Mouse (Mus musculus) gastrocnemius, adult 2 months (tissue): ENCODE measurements at regions not wholly inside any gene's neighbourhood (a gene's known extent, or its start where the extent isn't known, plus 50 kb on each side); places are given as distances from the start of the nearest gene placed in this dataset.
A peak's percentile ranks its signal among the peaks of the same experiment; 100 is the strongest.
"Not testable (repeated sequence)": the region's sequence is repeated elsewhere in the genome, so short reads cannot be mapped to it uniquely, and the experiment has no call there.

ENCODE experiments used
- DNase-seq: peaks from one replicate; pipeline ENCODE4 v3.0.0; 2022
- H3K27ac ChIP-seq: fragments of 200-600 bp; 2 replicates; pipeline ENCODE4 v1.8.1; 2022; ENCODE audit warnings: mild to moderate bottlenecking
- H3K4me3 ChIP-seq: fragments of 200-600 bp; 2 replicates; pipeline ENCODE4 v1.8.1; 2022; ENCODE audit warnings: mild to moderate bottlenecking, moderate library complexity
- CTCF ChIP-seq: fragments of 200-600 bp; IDR thresholded peaks from 2 replicates; pipeline ENCODE4 v1.8.1; 2022; ENCODE audit warnings: antibody characterized with exemption, mild to moderate bottlenecking, moderate library complexity
- intact Hi-C: fragments of 180-260 bp; cut with DNase I; formaldehyde crosslinking; loops from one replicate; pipeline ENCODE4 v1.15.1; 2025

DNA sequence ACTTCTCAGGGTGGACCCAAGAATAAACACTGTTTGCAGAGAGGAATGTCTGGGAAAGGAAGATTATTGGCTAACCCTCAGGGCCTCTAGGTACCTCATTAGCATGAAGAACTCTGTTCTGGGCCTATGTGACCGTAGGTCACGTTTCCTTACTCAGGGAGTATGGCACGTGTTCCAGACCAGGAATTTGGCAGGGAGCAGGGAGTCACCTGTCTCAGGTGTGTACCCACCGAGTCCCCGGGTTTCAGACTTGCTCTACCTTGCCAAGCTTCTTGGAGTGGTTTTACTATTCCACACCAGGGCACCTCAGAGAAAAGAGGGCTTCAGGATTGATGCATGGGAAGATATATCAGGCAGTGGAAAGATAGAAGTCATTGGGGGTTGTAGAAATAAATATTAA lies 169.6 kb upstream of the Peli2 start:
- no peak for TF ChIP-seq CTCF
- intact Hi-C loops, result no loop called here

DNA sequence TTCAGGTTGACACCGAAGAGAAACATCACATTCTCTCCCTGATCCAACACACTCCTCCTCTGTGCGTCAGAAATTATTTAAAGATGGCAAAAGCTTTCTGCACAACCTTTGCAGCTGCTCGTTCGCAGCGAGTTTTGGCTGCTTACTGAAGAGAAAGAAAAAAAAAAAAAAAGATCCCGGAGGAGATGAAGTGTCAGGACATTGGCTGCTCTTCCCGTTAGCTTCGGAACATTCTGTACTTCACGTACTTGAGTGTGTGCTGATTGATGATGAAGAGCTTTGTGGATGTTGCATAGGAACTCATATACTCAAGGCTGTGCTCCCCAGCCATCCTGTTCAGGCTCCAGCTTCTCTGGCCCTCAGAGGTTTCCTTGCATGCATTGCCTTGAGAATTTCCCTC lies 162.5 kb upstream of the Peli2 start:
- peak; percentile 30 for DNase-seq
- TF ChIP-seq CTCF, result no peak
- peak overlapping the region; percentile 75 for H3K27ac ChIP-seq
- H3K4me3 ChIP-seq, result no peak overlapping the region
- intact Hi-C loops, result no loop called here

More for the DNA sequence above, 169.6 kb upstream of the Peli2 start:
- Histone ChIP-seq H3K27ac (no peak overlapping the region), H3K4me3 (no peak overlapping the region)
- DNase-seq, result no peak

DNA sequence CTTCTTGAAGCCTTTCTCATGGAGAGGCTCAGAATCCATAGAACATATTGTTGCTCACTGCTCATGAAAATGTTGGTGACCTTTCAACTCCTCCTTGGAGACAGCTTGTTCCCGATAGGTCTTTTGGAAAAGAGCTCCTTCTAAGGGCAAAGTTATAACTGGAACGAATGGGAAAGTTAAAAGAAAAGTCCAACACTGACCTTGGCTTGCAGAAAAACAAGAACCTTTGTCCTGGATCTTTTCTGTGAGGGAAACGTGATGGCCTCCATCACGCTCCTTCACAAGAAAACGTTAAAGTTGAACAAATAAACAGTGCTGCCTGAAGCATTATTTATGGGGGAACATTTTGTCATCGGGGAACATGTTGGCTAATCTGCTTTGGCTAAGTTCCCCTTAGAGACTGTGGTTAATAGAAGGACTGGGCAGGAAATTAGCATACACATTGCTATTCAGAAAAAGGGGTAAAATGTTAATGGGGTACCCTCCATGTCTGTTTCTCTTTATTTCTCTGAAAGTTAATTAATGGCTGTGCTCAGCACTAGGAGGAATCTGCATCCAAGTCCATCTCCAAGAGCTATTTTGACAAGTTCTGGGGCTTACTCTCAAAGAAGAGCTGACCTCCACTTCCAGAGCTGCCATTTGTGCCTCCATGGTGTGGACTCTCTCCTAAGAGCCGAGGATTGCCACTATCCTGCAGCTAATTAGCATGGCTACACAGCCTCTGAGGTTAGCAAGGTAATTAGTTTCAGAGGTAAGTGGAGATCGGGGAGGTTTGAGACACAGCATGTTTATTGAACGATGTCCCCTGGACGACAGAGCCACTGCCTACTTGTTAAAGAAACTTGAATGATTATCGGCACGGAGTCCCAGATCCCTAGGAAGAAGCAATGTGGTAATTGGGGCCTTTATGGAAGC lies 161.0 kb upstream of the Peli2 start:
- no peak overlapping the region for H3K4me3 ChIP-seq
- TF ChIP-seq CTCF, result no peak
- peak overlapping the region; percentile 75 for H3K27ac ChIP-seq
- no peak for DNase-seq
- intact Hi-C loops, result no loop called here

DNA sequence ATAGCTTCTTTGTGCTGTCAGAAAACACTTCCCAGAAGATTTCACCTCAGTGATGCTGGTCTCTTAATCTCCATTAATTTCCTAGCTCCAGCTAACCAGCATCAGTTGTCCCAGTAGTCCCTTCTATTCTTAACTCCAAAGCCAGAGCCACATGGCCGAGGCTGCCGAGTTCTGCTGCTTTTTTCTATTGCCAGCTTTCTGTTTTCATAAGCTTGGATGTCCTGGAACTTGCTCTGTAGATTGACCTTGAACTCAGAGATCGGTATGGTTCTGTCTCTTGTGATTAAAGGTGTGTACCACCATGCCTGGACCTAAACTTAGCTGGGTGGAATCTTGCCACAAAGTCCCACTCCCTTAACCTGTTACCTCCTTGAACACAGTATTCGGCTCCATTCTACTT lies 155.8 kb upstream of the Peli2 start:
- H3K27ac ChIP-seq, DNase-seq, intact Hi-C loops, H3K4me3 ChIP-seq: not testable (repeated sequence)

DNA sequence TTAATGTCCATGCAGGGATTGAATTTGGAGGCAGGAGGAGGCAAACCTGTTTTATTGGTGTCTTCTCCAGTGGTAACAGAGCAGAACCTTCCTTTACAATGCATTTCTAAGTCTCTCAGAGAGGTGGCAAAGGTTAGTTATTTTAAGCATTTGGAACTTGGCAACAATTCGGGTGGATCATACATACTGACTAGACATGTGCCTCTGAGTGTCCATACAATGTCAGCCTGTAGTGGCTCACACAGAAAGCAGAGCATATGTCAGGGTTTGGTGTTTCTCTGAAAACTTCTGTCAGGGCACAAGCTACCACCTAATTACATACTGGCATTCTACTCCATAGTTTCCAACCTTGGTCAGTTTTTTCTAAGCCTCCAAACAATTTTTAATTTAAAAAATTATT lies 150.8 kb upstream of the Peli2 start:
- DNase-seq, result no peak
- Histone ChIP-seq H3K4me3 (no peak overlapping the region), H3K27ac (no peak overlapping the region)
- intact Hi-C loops, result no loop called here
- TF ChIP-seq CTCF, result no peak

DNA sequence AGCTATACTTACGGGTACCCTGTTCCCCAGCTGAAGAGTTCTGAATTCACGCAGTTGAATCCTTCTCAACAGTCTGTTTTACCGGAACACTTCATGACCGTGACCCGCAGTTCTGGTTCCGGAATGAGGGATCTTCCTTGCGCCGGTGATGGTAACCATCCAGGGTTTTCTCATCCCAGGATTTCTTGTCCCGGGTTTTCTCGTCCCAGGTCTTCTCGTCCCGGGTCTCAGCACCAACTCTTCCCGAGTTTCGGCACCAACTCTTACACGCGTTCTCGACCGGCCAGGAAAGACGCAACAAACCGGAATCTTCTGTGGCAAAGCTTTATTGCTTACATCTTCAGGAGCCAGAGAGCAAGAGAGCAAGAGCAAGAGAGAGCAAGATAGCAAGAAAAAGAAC lies 147.5 kb upstream of the Peli2 start:
- intact Hi-C loops, H3K27ac ChIP-seq, DNase-seq, H3K4me3 ChIP-seq: not testable (repeated sequence)

DNA sequence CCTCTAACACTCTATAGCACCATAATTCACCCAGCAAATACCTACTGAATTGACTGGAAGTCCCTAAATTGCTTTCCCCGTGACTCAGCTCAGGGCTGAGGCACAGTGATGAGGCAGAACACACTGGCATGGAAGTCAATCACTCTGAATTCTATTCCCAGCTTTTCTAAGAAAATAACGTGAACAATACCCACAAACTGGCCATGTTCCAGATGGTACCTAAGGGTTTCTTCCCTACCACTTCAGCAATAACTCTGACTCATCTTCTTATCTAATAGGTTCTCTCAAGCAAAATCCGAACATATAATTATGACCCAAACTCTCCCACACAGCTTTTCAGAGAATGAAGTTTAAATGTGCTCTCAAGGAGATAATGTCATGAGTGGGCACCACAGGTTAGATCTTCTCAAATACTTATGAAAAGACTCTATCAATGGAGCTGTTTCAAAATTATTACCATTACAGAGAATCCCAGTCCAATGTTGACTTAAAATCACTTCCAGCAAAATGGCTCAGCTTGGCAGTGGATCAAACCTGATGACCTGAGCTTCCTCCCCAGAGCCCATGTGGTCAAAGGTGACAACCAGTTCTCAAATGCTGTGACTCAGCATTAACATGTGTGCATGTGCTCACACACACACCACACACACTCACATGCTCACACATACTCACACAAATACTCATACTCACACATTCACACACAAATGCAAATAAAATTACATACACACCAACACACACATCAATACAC lies 137.5 kb upstream of the Peli2 start:
- DNase-seq, result no peak
- TF ChIP-seq CTCF, result no peak
- H3K4me3 ChIP-seq, result no peak overlapping the region
- intact Hi-C loops, result no loop called here
- no peak overlapping the region for H3K27ac ChIP-seq

DNA sequence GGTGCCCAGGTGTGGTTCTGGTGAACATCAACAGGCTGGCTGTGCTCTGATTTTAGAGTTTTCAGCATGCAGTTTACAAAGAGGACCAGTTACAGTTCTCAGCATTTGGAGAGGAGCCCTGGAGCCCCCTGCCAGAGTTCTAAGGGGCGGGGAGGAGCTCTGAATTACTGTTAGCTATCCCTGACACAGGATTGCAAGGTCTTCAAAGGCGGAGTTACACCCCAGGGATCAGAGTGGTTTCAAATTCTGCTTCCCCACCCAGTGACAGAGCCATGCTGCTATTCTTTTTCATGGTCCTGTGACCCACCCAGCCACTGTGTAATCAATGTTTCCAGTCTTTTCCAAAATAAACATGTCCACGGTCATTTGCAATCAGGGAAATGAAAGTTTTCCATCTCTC lies 134.1 kb upstream of the Peli2 start:
- peak overlapping the region; percentile 63 for H3K27ac ChIP-seq
- intact Hi-C loops, result no loop called here
- 0 out of 2 replicates have a peak overlapping the region, but pooled peaks have one; percentile 11 for H3K4me3 ChIP-seq
- peak; percentile 63 for DNase-seq
- no peak for TF ChIP-seq CTCF

DNA sequence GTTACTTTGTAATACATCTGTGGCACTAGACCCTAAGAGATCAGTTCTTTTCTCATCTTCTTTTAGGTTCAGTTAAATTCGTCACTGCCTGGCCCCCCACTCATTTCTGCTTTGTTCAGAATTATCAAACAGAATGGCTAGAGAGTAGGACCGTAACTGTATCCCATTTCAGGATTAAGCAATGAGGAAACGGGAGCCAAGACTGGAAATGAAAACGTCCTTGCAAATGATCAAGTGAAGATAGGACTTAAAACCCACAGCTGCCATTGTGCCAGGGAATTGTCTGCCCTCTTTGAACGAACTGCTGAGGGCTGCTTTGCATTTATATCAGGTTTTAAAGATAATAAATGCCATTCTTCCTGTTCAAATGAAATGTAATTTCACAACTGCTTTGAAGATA lies 133.7 kb upstream of the Peli2 start:
- 0 out of 2 replicates have a peak overlapping the region, but pooled peaks have one; percentile 11 for H3K4me3 ChIP-seq
- peak overlapping the region; percentile 63 for H3K27ac ChIP-seq
- intact Hi-C loops, result no loop called here
- no peak for TF ChIP-seq CTCF
- peak; percentile 19 for DNase-seq

DNA sequence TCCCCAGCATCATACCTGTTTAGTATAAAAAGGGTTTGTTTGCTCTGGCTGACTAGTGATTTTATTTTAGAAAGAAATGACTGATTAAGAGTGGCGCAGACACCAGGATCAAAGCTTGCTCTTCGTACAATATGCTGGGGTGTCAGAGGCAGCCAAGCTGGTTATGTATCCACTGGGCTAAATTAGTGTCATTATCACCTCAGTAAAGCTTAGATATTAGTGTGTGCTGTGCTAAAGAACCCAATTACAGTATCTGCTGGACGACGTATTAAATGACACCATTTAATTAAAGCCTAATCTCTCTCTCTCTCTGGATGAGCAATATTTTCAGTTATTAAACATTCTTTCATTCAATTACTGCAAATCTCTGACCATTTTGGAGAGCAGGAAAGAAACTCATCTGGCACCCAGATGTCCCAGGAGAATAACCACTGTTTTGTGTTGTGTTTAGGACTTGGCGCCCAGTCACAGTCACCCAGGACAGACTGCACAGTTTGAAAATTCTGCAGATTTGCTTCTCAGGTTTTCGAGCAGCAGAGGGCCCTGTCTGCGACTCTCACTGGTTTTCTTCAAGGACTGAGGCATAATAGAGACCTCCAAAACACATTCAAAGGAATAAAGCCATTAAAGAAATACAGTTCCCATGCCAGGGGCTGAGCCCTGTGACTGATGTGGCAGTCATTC lies 133.1 kb upstream of the Peli2 start:
- no peak overlapping the region for H3K4me3 ChIP-seq
- H3K27ac ChIP-seq, result peak overlapping the region; percentile 63
- intact Hi-C loops, result no loop called here
- DNase-seq, result peak; percentile 50
- TF ChIP-seq CTCF, result peak; percentile 9; the same call in 1 of the 2 replicates

DNA sequence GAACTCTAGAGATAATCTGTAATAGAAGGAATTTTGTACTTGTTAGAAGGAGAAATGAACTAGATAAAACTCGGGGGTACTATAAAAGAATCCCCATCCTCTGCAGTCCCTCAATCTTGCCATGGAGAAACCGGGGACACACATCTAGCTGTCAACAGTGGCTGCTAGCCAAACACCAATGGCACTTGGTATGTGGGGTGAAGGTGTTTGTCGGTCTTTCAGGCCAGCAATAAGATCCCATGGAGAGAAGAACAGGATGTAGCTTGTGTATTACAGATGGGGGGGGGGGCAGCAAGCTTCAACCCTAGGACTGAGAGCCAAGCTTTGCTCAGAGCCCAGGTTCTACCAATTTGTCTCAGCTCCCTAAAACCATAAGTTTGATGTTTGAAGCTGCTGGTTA lies 132.5 kb upstream of the Peli2 start:
- no peak for DNase-seq
- intact Hi-C loops, result no loop called here

DNA sequence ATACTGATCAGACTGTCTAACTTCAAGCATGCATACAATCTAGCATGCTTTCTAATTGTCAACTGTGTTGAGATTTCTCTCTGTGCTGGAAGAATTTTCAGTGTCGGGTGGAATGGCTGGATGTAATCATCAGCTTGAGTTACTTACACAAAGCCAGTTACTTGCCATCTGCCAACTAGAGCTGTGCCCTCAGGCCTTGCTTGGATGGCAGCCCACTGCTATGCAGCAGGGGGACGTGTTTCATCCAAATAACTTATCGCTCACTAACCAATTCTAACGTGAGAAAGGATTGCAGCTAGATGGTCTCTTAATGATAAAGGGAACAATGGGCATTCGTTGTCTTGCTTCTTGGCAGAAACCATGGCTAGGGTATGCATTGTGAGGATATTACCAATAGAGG lies 131.3 kb upstream of the Peli2 start:
- H3K4me3 ChIP-seq, result no peak overlapping the region

More for the DNA sequence above, 132.5 kb upstream of the Peli2 start:
- TF ChIP-seq CTCF, result no peak
- Histone ChIP-seq H3K4me3 (no peak overlapping the region), H3K27ac (peak overlapping the region; percentile 63; the same call in 1 of the 2 replicates)

DNA sequence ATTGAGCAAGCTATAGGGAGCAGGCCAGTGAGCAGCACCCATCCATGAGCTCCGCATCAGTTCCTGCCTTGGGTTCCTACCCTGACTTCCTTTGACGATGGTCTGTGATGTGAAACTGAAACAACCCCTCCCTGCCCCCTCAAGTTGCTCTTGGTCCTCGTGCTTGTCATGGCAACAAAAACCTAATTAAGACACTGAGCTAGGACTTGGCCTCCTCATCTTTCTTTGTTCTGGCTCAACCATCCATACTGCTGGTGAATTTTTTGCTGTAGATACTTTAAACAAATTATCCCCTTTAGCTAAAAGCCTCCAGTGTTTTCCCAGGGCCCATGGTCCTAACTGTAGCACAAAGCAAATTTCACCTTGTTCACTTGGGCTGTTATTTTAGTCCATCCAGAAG lies 129.9 kb upstream of the Peli2 start:
- Histone ChIP-seq H3K27ac (no peak overlapping the region), H3K4me3 (no peak overlapping the region)
- DNase-seq, result no peak
- intact Hi-C loops, result no loop called here
- no peak for TF ChIP-seq CTCF

More for the DNA sequence above, 131.3 kb upstream of the Peli2 start:
- TF ChIP-seq CTCF, result no peak
- DNase-seq, result no peak
- intact Hi-C loops, result no loop called here
- H3K27ac ChIP-seq, result no peak overlapping the region
